Mouse (Mus musculus) stomach, postnatal 0 days (tissue): ENCODE results near the gene Fbxo45.

ENCODE experiments used
- CTCF ChIP-seq: IDR thresholded peaks from 2 replicates; pipeline ENCODE4 v1.5.1; 2016; ENCODE audit warnings: antibody characterized with exemption, low read depth, mild to moderate bottlenecking, moderate library complexity
- EP300 ChIP-seq: optimal IDR thresholded peaks from 2 replicates; pipeline ENCODE3; 2016; ENCODE audit warnings: antibody characterized with exemption

GRCm38 (mm10) chr16:32246952-32247370, at the start of gene Fbxo45, which contains the start of gene Wdr53:
- TF ChIP-seq CTCF, result no peak
- TF ChIP-seq EP300, result no peak
